Mouse (Mus musculus) embryonic facial prominence, embryonic 12.5 days (tissue): ENCODE results near the gene Dtx2. TPM values are rescaled to one million over a fixed set of nuclear protein-coding genes. Genes with fewer than 3 reads are reported as not detected.
A peak's percentile ranks its signal among the peaks of the same experiment; 100 is the strongest.
"Not testable (repeated sequence)": the region's sequence is repeated elsewhere in the genome, so short reads cannot be mapped to it uniquely, and the experiment has no call there.

Experiments
- ATAC-seq: fragments of 200-750 bp; cut with Nextera tagmentation; 2 replicates; pipeline ENCODE4 v1.8.0; 2017; ENCODE audit not compliant: insufficient number of reproducible peaks, insufficient read depth, low FRiP score, low TSS enrichment
- H3K27ac ChIP-seq: fragments of 300-500 bp; sonication (generic); 2 replicates; pipeline ENCODE4 v1.5.1; 2016; ENCODE audit warnings: mild to moderate bottlenecking
- H3K27me3 ChIP-seq: fragments of 300-500 bp; sonication (generic); 2 replicates; pipeline ENCODE4 v1.6.1; 2016; ENCODE audit warnings: mild to moderate bottlenecking, moderate library complexity
- H3K36me3 ChIP-seq: fragments of 300-500 bp; sonication (generic); 2 replicates; pipeline ENCODE4 v1.6.1; 2016; ENCODE audit warnings: mild to moderate bottlenecking
- H3K4me1 ChIP-seq: fragments of 300-500 bp; sonication (generic); 2 replicates; pipeline ENCODE4 v1.6.1; 2016
- H3K4me2 ChIP-seq: fragments of 300-500 bp; sonication (generic); replicated peaks from 2 replicates; pipeline ENCODE4 v1.6.1; 2016; ENCODE audit warnings: mild to moderate bottlenecking, moderate library complexity
- H3K4me3 ChIP-seq: fragments of 300-500 bp; sonication (generic); 2 replicates; pipeline ENCODE4 v1.5.1; 2016; ENCODE audit warnings: mild to moderate bottlenecking
- H3K9ac ChIP-seq: fragments of 300-500 bp; sonication (generic); 2 replicates; pipeline ENCODE4 v1.6.1; 2016; ENCODE audit warnings: mild to moderate bottlenecking, moderate library complexity
- H3K9me3 ChIP-seq: fragments of 300-500 bp; sonication (generic); 2 replicates; pipeline ENCODE4 v1.6.1; 2016; ENCODE audit warnings: mild to moderate bottlenecking, moderate library complexity
- WGBS: fragments of 180-500 bp; shearing (Covaris S2); methylation state at CpG from one replicate; pipeline ENCODE4 v1.1.7; 2016; 5-methylcytosine and 5-hydroxymethylcytosine counted together
- polyA plus RNA-seq: library from polyadenylated mRNA; unstranded; fragments of >200 nt; fragmentation: Nextera tagmentation; extraction: Ambion mirVana; gene quantifications from 2 replicates; pipeline ENCODE4 v1.2.1, GENCODE M21; 2016

Gene Dtx2
- polyA plus RNA-seq, 1 experiment from 2014 or later, result 33.8 TPM

DNA sequence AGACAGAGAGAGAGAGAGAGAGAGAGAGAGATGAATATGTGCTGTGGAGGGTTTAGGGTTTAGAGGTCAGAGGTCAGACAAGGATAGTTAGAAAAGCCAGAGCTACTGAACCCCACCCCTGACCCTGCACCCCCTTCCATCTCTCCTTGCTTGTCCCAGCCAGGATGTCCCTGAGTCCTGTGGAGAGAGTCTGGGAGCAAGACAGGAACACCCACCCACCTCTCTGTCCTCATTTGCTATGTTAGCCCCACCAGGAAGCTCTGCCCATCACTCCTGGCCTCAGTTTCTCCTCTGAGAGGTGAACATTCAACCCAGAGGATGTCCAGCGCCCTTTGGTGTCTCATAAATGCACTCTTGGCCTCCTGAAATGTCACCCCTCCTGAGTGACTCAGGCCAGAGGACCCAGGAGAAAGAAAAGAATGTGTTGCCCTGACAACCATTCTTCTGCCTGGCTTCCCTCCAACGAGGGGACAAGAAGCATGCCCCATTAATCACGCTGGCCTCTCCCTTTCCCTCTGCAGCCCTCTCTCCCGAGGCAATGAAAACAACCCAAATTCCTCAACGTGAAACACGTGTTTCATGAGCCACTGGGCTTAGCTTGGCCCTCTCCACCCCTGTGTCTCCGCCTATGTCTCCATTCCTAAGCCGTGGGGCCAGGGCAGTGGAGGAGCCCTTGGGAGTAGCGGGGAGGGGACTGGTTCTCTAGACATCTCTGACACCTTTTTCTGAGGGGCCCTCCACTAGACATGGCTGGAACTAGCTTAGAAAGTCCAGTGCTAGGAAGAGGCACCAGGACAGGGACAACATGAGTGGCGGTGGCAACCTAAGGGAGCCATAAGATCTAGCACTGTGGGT is 56.9 kb downstream of the Dtx2 start:
- WGBS, result 17% methylated on average over 10 of the region's 10 CpGs
- Histone ChIP-seq H3K36me3 (no peaks in the 10 kb centered on the region), H3K4me1 (peaks cover 12% of the 10 kb centered on the region), H3K9me3 (no peaks in the 10 kb centered on the region), H3K4me2 (0 out of 2 replicates have a peak overlapping the region, but pooled peaks have one; percentile 2), H3K27me3 (no peaks in the 10 kb centered on the region), H3K4me3 (no peak overlapping the region), H3K27ac (peak overlapping the region; percentile 72), H3K9ac (no peak overlapping the region)
- ATAC-seq, result peak; percentile 83

- H3K4me3 ChIP-seq, result no peak overlapping the region
- ATAC-seq, result no peak
- no peak overlapping the region for H3K9ac ChIP-seq
- H3K27me3 ChIP-seq, result no peaks in the 10 kb centered on the region
- H3K36me3 ChIP-seq, result no peaks in the 10 kb centered on the region
- H3K9me3 ChIP-seq, result no peaks in the 10 kb centered on the region
- peaks cover 12% of the 10 kb centered on the region for H3K4me1 ChIP-seq
- no peak overlapping the region for H3K27ac ChIP-seq
- H3K4me2 ChIP-seq, result no peak overlapping the region
- WGBS, result 80% methylated on average over 8 of the region's 8 CpGs
Measured at GRCm38 (mm10) chr5:136052861-136053655, 58.5 kb downstream of the Dtx2 start.

DNA sequence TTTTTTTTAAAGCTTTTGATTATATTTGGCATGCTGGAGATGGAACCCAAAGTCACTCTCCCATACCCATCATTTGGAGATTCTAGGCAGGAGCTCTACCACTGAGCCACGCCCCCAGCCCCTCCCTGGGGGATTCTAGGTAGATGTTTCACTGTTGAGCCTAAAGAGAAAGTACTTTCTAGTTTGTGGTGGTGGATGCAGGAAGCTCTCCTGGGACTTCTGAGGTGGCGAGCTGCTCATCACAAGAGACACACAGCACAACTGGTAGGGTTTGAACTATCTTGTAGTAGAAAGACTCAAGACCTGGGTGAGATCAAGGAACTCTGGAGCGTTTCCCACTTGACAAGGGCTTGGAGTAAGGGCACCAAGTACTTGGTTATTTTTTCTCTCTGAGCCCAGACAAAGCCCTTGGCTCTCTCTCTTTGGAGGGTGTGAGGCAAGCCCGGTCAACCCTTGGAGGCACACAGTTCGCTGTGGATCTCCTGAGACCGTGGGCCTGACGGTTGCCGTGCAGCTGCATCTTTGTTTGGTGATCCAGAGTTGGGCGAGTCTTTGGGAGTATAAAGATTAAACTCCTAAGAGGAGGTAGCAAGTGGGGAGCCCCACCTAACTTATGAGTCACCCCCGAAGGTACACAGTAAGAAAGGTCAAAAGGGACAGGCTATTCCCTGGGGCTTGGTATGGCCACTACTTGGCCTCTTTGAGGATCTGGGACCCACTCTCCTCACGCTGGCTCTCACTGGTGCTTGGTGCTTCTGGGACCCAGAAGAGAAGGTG is 59.9 kb downstream of the Dtx2 start, which contains the start of gene Upk3bl:
Upk3bl (plus strand) TSS at position 192 of the 777 bp plus-strand sequence.
- no peak for ATAC-seq
- Histone ChIP-seq H3K9ac (no peak within 1 kb of the TSS), H3K4me1 (peaks cover 12% of the 10 kb centered on the region), H3K27ac (no peak within 1 kb of the TSS), H3K36me3 (no peaks in the 10 kb centered on the region), H3K4me2 (no peak within 1 kb of the TSS), H3K4me3 (no peak within 1 kb of the TSS), H3K27me3 (no peaks in the 10 kb centered on the region), H3K9me3 (no peaks in the 10 kb centered on the region)
- 86% methylated on average over 11 of the region's 11 CpGs for WGBS

DNA sequence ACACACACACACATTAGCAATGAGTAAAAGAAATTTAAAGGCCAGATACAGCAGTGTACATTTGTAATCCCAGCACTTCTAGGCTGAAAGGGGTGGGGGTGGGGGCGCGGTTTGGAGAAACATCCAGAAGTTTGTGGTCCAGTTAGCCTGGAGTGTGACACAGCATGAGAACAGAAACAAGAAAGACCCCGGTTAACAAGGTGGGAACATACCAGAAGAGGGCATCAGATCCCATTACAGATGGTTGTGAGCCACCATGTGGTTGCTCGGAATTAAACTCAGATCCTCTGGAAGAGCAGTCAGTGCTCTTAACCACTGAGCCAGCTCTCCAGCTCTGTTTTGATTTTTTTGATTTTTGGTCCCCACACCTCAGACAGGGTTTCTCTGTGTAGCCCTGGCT is 61.5 kb downstream of the Dtx2 start:
- H3K4me3 ChIP-seq, result no peak overlapping the region
- no peak overlapping the region for H3K9ac ChIP-seq
- peaks cover 11% of the 10 kb centered on the region for H3K4me1 ChIP-seq
- no peaks in the 10 kb centered on the region for H3K9me3 ChIP-seq
- no peaks in the 10 kb centered on the region for H3K27me3 ChIP-seq
- no peaks in the 10 kb centered on the region for H3K36me3 ChIP-seq
- H3K27ac ChIP-seq, result no peak overlapping the region
- no peak overlapping the region for H3K4me2 ChIP-seq
- 37% methylated on average over 4 of the region's 4 CpGs for WGBS
- no peak for ATAC-seq

- no peak overlapping the region for H3K4me3 ChIP-seq
- no peaks in the 10 kb centered on the region for H3K9me3 ChIP-seq
- 0 out of 2 replicates have a peak, but pooled peaks cover 3% of the 10 kb centered on the region for H3K27me3 ChIP-seq
- peaks cover under 1% of the 10 kb centered on the region; the same call in 1 of the 2 replicates for H3K4me1 ChIP-seq
- no peaks in the 10 kb centered on the region for H3K36me3 ChIP-seq
- no peak overlapping the region for H3K4me2 ChIP-seq
- ATAC-seq, result no peak; the same call in 1 of the 2 replicates
- 0 out of 2 replicates have a peak overlapping the region, but pooled peaks have one; percentile 0 for H3K9ac ChIP-seq
- 19% methylated on average over 8 of the region's 8 CpGs for WGBS
- no peak overlapping the region for H3K27ac ChIP-seq
Measured at GRCm38 (mm10) chr5:136057085-136057484, 62.5 kb downstream of the Dtx2 start.

GRCm38 (mm10) chr5:136061567-136061966 is 67.0 kb downstream of the Dtx2 start:
- Histone ChIP-seq H3K27me3 (0 out of 2 replicates have a peak, but pooled peaks cover 3% of the 10 kb centered on the region), H3K4me1 (no peaks in the 10 kb centered on the region), H3K4me3 (no peak overlapping the region), H3K36me3 (no peaks in the 10 kb centered on the region), H3K9me3 (no peaks in the 10 kb centered on the region), H3K4me2 (no peak overlapping the region), H3K9ac (no peak overlapping the region), H3K27ac (no peak overlapping the region)
- WGBS, result 10% methylated on average over 12 of the region's 12 CpGs
- ATAC-seq, result no peak

- no peaks in the 10 kb centered on the region for H3K4me1 ChIP-seq
- H3K4me3 ChIP-seq, result no peak overlapping the region
- no peak for ATAC-seq
- no peak overlapping the region for H3K9ac ChIP-seq
- 0 out of 2 replicates have a peak, but pooled peaks cover 3% of the 10 kb centered on the region for H3K27me3 ChIP-seq
- no peak overlapping the region for H3K27ac ChIP-seq
- H3K36me3 ChIP-seq, result no peaks in the 10 kb centered on the region
- H3K9me3 ChIP-seq, result no peaks in the 10 kb centered on the region
- H3K4me2 ChIP-seq, result no peak overlapping the region
- WGBS, result 88% methylated on average over 10 of the region's 10 CpGs
Measured at GRCm38 (mm10) chr5:136063920-136064319, 69.3 kb downstream of the Dtx2 start.

- not testable (repeated sequence) for ATAC-seq, H3K27ac ChIP-seq, H3K36me3 ChIP-seq, H3K4me1 ChIP-seq, H3K4me2 ChIP-seq, H3K9ac ChIP-seq, H3K4me3 ChIP-seq, H3K27me3 ChIP-seq, H3K9me3 ChIP-seq
- 79% methylated on average over 11 of the region's 11 CpGs for WGBS
Measured at GRCm38 (mm10) chr5:136066404-136067148, 72.0 kb downstream of the Dtx2 start.

GRCm38 (mm10) chr5:136069411-136069810 is 74.8 kb downstream of the Dtx2 start:
- no peak overlapping the region for H3K4me3 ChIP-seq
- no peaks in the 10 kb centered on the region for H3K27me3 ChIP-seq
- 0 out of 2 replicates have a peak, but pooled peaks cover 3% of the 10 kb centered on the region for H3K4me1 ChIP-seq
- no peak overlapping the region for H3K27ac ChIP-seq
- no peaks in the 10 kb centered on the region for H3K36me3 ChIP-seq
- no peak for ATAC-seq
- H3K9me3 ChIP-seq, result no peaks in the 10 kb centered on the region
- 75% methylated on average over 2 of the region's 2 CpGs for WGBS
- no peak overlapping the region for H3K9ac ChIP-seq
- no peak overlapping the region for H3K4me2 ChIP-seq

DNA sequence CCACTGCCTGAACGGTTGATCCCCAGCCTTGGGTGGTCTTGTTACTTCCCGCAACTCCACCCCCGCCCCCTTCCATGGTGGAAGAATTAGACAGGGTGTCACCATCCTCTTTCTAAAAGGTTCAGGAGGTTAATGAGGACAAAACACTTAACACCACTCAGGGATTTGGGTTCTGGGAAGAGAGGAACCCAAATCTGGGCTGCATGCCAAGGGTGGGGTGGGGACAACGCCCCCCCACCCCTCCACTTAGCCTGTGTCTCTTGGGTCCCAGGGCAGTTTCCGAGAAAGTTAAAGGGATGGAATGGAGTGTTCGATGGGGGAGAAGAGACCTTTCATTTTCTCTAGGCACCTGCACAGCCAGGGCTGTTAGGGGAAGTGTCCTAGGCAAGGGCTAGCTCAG is 78.5 kb downstream of the Dtx2 start:
- no peak for ATAC-seq

More for the DNA sequence above, 78.5 kb downstream of the Dtx2 start:
- Histone ChIP-seq H3K36me3 (no peaks in the 10 kb centered on the region), H3K4me2 (no peak overlapping the region), H3K27ac (no peak overlapping the region), H3K4me3 (no peak overlapping the region), H3K9ac (no peak overlapping the region), H3K4me1 (0 out of 2 replicates have a peak, but pooled peaks cover 3% of the 10 kb centered on the region), H3K9me3 (no peaks in the 10 kb centered on the region), H3K27me3 (no peaks in the 10 kb centered on the region)
- WGBS, result 64% methylated on average over 6 of the region's 6 CpGs
